Comparison of ENCODE assay signal across 22 mouse cellular contexts in the genomic region with DNA sequence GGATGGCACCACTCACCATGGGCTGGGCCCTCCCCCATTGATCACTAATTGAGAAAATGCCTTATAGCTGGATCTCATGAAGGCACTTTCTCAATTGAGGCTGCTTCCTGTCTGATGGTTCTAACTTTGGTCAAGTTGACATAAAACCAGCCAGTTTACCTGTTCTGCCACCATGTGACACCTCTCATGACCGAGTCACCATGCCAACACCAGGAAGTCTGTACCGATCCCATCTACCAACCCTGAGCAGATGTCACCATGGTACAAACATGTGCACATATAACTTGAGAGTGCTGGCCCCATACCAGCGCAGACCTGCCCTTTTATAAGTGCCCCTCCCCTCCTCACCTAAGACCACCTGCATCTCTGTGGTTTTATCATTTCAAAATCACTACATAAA. TPM values are rescaled to one million over a fixed set of nuclear protein-coding genes. Genes with fewer than 3 reads are reported as not detected.
A peak's percentile ranks its signal among the peaks of the same experiment; 100 is the strongest.
DNase-seq lines count a peak whose midpoint lies in the region; TF ChIP-seq lines count a peak whose summit lies in the region.
"Had no signal": no experiment of that assay in that cellular context is flagged by ENCODE, and none has a peak within 500 bp of the region (broad histone marks: within the 10 kb centered on the region; RNA-seq: fewer than 3 reads in every experiment).

No protein-coding gene starts in this region.

- TF ChIP-seq CTCF in testis, adult 2 months (IDR thresholded peaks at IDR 0.05; ENCODE audit: control insufficient read depth, insufficient read depth, insufficient replicate concordance, low read depth, low read length) = no peak

- H3K27ac ChIP-seq in testis, adult 2 months (ENCODE audit: control insufficient read depth, insufficient read depth, low read depth, low read length) = no peak overlapping the region
- H3K27ac ChIP-seq: embryonic facial prominence, embryonic 10.5 days; forebrain, embryonic 13.5 days; forebrain, embryonic 15.5 days had no signal

- no peaks in the 10 kb centered on the region for H3K4me1 ChIP-seq in testis, adult 2 months (ENCODE audit: control insufficient read depth, insufficient read depth, low read length)
- H3K4me1 ChIP-seq: embryonic facial prominence, embryonic 10.5 days; embryonic facial prominence, embryonic 12.5 days; forebrain, embryonic 13.5 days; forebrain, embryonic 15.5 days had no signal

- no peaks in the 10 kb centered on the region for H3K36me3 ChIP-seq in testis, adult 2 months (ENCODE audit: control insufficient read depth, insufficient read depth, low read length)
- H3K36me3 ChIP-seq: embryonic facial prominence, embryonic 10.5 days; embryonic facial prominence, embryonic 12.5 days; forebrain, embryonic 15.5 days; G1E had no signal

- DNase-seq in cerebellum, adult 11-12 months = peak; percentile 57
- no peak for DNase-seq in cerebellum, postnatal 25 days
- DNase-seq in cerebellum, adult 9-10 months = peak; percentile 65
- DNase-seq in cerebellum, postnatal 4 days (ENCODE audit: low spot score in 2 of 2) = no peak
- DNase-seq in testis, postnatal 10 days (ENCODE audit: low spot score) = no peak
- DNase-seq: adrenal gland, adult 8-10 months; adrenal gland, postnatal 14 days; adrenal gland, postnatal 36 days; B cell, adult 2 months; forebrain, postnatal 0 days had no signal

- peak overlapping the region; percentile 74 for H3K4me3 ChIP-seq in testis, adult 2 months (ENCODE audit: control insufficient read depth, low read depth, low read length)
- H3K4me3 ChIP-seq: embryonic facial prominence, embryonic 10.5 days; embryonic facial prominence, embryonic 12.5 days; forebrain, embryonic 13.5 days; forebrain, embryonic 15.5 days had no signal

- no peak for TF ChIP-seq POLR2A in testis, adult 2 months (IDR thresholded peaks at IDR 0.05; ENCODE audit: control insufficient read depth, low read depth, low read length)

- H3K27me3 ChIP-seq in testis, adult 2 months (ENCODE audit: control insufficient read depth, insufficient read depth, low read length) = no peaks in the 10 kb centered on the region
- H3K27me3 ChIP-seq: embryonic facial prominence, embryonic 12.5 days; forebrain, embryonic 13.5 days; forebrain, embryonic 15.5 days had no signal

RNA-seq across cellular contexts. Expression of gene Zdhhc25, which starts 2.4 kb away (rescaled TPM):
- polyA plus RNA-seq in testis, adult 2 months (2012; rRNA removed) = 235 and 241 TPM in 2 replicates
- polyA plus RNA-seq: activated CD4-positive, CD25-positive, alpha-beta regulatory T cell, adult 4 months; CD4-positive, CD25-positive, alpha-beta regulatory T cell, adult 4 months; cortical plate, adult 2 months; embryonic facial prominence, embryonic 10.5 days; embryonic facial prominence, embryonic 12.5 days; embryonic facial prominence, embryonic 14.5 days; forebrain, embryonic 11.5 days; forebrain, embryonic 13.5 days; forebrain, embryonic 15.5 days; forebrain, postnatal 0 days; G1E; Patski had no signal

Comparison
In these comparisons a context has a peak if more than half of its experiments do, and no peak if none do; other contexts are left out.
1. DNase-seq: peak in cerebellum, adult 11-12 months (single experiment) and cerebellum, adult 9-10 months (single experiment); none in cerebellum, postnatal 25 days (0 of 2), cerebellum, postnatal 4 days (0 of 2) and testis, postnatal 10 days (single experiment).